Comparison of ENCODE assay signal across 18 mouse cellular contexts in genomic region chr8:107184996-107185395, GRCm38 (mm10). TPM values are rescaled to one million over a fixed set of nuclear protein-coding genes. Genes with fewer than 3 reads are reported as not detected.
DNase-seq lines count a peak whose midpoint lies in the region; ATAC-seq lines count a peak whose summit lies in the region.
"Had no signal": no experiment of that assay in that cellular context is flagged by ENCODE, and none has a peak within 500 bp of the region (broad histone marks: within the 10 kb centered on the region; RNA-seq: fewer than 3 reads in every experiment).

No protein-coding gene starts in this region.

- WGBS in kidney, embryonic 15.5 days, result 52% methylated on average over 3 of the region's 3 CpGs
- WGBS in kidney, embryonic 14.5 days, result 72% methylated on average over 3 of the region's 3 CpGs
- 47% methylated on average over 3 of the region's 3 CpGs for WGBS in lung, embryonic 16.5 days

- no peak overlapping the region for H3K9ac ChIP-seq in kidney, embryonic 15.5 days
- no peak overlapping the region for H3K9ac ChIP-seq in kidney, embryonic 14.5 days (ENCODE audit: low read depth, low read length)
- H3K9ac ChIP-seq in lung, embryonic 16.5 days (ENCODE audit: low read length), result no peak overlapping the region
- H3K9ac ChIP-seq: embryonic facial prominence, embryonic 12.5 days; forebrain, embryonic 15.5 days; heart, embryonic 15.5 days had no signal

- H3K36me3 ChIP-seq in kidney, embryonic 15.5 days, result peaks cover 66% of the 10 kb centered on the region
- peaks cover 55% of the 10 kb centered on the region for H3K36me3 ChIP-seq in kidney, embryonic 14.5 days (ENCODE audit: control insufficient read depth, insufficient read depth, low read length)
- peaks cover 29% of the 10 kb centered on the region for H3K36me3 ChIP-seq in lung, embryonic 16.5 days (ENCODE audit: control insufficient read depth, insufficient read depth, low read length)

- ATAC-seq in kidney, embryonic 15.5 days (replicated peaks; ENCODE audit: low FRiP score), result no peak
- no peak for ATAC-seq in kidney, embryonic 14.5 days (ENCODE audit: low FRiP score, low TSS enrichment)
- ATAC-seq in lung, embryonic 16.5 days (ENCODE audit: low read depth), result peak; percentile 36
- ATAC-seq: forebrain, embryonic 15.5 days had no signal

- H3K9me3 ChIP-seq in kidney, embryonic 15.5 days (replicated peaks), result no peaks in the 10 kb centered on the region
- H3K9me3 ChIP-seq in kidney, embryonic 14.5 days (ENCODE audit: control insufficient read depth, low read length), result no peaks in the 10 kb centered on the region
- H3K9me3 ChIP-seq in lung, embryonic 16.5 days (ENCODE audit: control insufficient read depth, low read length), result no peaks in the 10 kb centered on the region
- H3K9me3 ChIP-seq: embryonic facial prominence, embryonic 12.5 days; forebrain, embryonic 15.5 days; heart, embryonic 10.5 days; heart, embryonic 15.5 days had no signal

- no peak overlapping the region for H3K4me3 ChIP-seq in kidney, embryonic 15.5 days (replicated peaks)
- no peak overlapping the region for H3K4me3 ChIP-seq in kidney, embryonic 14.5 days (ENCODE audit: low read length)
- H3K4me3 ChIP-seq in lung, embryonic 16.5 days (ENCODE audit: low read length), result no peak overlapping the region
- H3K4me3 ChIP-seq: embryonic facial prominence, embryonic 12.5 days; forebrain, embryonic 15.5 days; heart, embryonic 10.5 days; heart, embryonic 15.5 days had no signal

- H3K4me1 ChIP-seq in kidney, embryonic 15.5 days, result peaks cover 9% of the 10 kb centered on the region
- peaks cover 7% of the 10 kb centered on the region for H3K4me1 ChIP-seq in kidney, embryonic 14.5 days (ENCODE audit: control insufficient read depth, insufficient read depth, low read length)
- no peaks in the 10 kb centered on the region for H3K4me1 ChIP-seq in lung, embryonic 16.5 days (replicated peaks; ENCODE audit: control insufficient read depth, insufficient read depth, low read length)
- H3K4me1 ChIP-seq: embryonic facial prominence, embryonic 12.5 days; forebrain, embryonic 15.5 days; heart, embryonic 10.5 days had no signal

- DNase-seq in kidney, adult 9 months, result peak; percentile 43
- peak; percentile 41 to 51 for DNase-seq in kidney, postnatal 36 days
- peak; percentile 67 for DNase-seq in lung, postnatal 25 days (ENCODE audit: low spot score)
- no peak for DNase-seq in layer of hippocampus, postnatal 36 days
- DNase-seq in adrenal gland, adult 8-10 months, result no peak
- DNase-seq: adrenal gland, postnatal 14 days; cerebellum, adult 11-12 months; cerebellum, adult 9-10 months; cerebellum, postnatal 25 days; heart, adult 18-20 months; heart, postnatal 14 days had no signal

- no peak overlapping the region for H3K4me2 ChIP-seq in kidney, embryonic 15.5 days
- no peak overlapping the region for H3K4me2 ChIP-seq in kidney, embryonic 14.5 days (replicated peaks; ENCODE audit: low read depth, low read length)
- H3K4me2 ChIP-seq in lung, embryonic 16.5 days (ENCODE audit: low read depth, low read length), result no peak overlapping the region
- H3K4me2 ChIP-seq: embryonic facial prominence, embryonic 12.5 days; forebrain, embryonic 15.5 days; heart, embryonic 15.5 days had no signal

- no peaks in the 10 kb centered on the region for H3K27me3 ChIP-seq in kidney, embryonic 15.5 days
- no peaks in the 10 kb centered on the region for H3K27me3 ChIP-seq in kidney, embryonic 14.5 days (ENCODE audit: control insufficient read depth, insufficient read depth, low read length)
- no peaks in the 10 kb centered on the region for H3K27me3 ChIP-seq in lung, embryonic 16.5 days (ENCODE audit: control insufficient read depth, insufficient read depth, low read depth, low read length)
- H3K27me3 ChIP-seq: embryonic facial prominence, embryonic 12.5 days; forebrain, embryonic 15.5 days; heart, embryonic 15.5 days had no signal

- no peak overlapping the region for H3K27ac ChIP-seq in kidney, embryonic 15.5 days
- no peak overlapping the region for H3K27ac ChIP-seq in kidney, embryonic 14.5 days (ENCODE audit: low read depth, low read length)
- no peak overlapping the region for H3K27ac ChIP-seq in lung, embryonic 16.5 days (ENCODE audit: low read length)
- H3K27ac ChIP-seq: embryonic facial prominence, embryonic 12.5 days; forebrain, embryonic 15.5 days; heart, embryonic 10.5 days; heart, embryonic 15.5 days had no signal

RNA-seq across cellular contexts. Expression of gene Cyb5b, which starts 34.6 kb away (rescaled TPM):
- polyA plus RNA-seq in kidney, embryonic 15.5 days (2015; fragmentation: Nextera tagmentation; extraction: Ambion mirVana), result 131 and 133 TPM in 2 replicates
- polyA plus RNA-seq in kidney, embryonic 14.5 days (2014; fragmentation: Nextera tagmentation; extraction: Ambion mirVana), result 67.0 and 152 TPM in 2 replicates
- 76.5 and 84.0 TPM in 2 replicates for polyA plus RNA-seq in lung, embryonic 16.5 days (2015; fragmentation: Nextera tagmentation; extraction: Ambion mirVana)
- 100 to 1,000 TPM; 106 to 109 TPM for total RNA-seq in layer of hippocampus, postnatal 36 days (2021)
- 100 to 1,000 TPM; 398 to 743 (median 524) TPM for total RNA-seq in adrenal gland, adult 8-10 months (2022)

Comparison
In these comparisons a context has a peak if more than half of its experiments do, and no peak if none do; other contexts are left out.
1. DNase-seq: peak in kidney, adult 9 months (single experiment), kidney, postnatal 36 days (2 of 2) and lung, postnatal 25 days (single experiment); none in layer of hippocampus, postnatal 36 days (0 of 2) and adrenal gland, adult 8-10 months (single experiment).